In genomic region chr4:140189601-140190000, GRCm38 (mm10) we compare ENCODE assay signal across 16 mouse cellular contexts. TPM values are rescaled to one million over a fixed set of nuclear protein-coding genes. Genes with fewer than 3 reads are reported as not detected.
DNase-seq lines count a peak whose midpoint lies in the region.
"Had no signal": no experiment of that assay in that cellular context is flagged by ENCODE, and none has a peak within 500 bp of the region (broad histone marks: within the 10 kb centered on the region; RNA-seq: fewer than 3 reads in every experiment).

No protein-coding gene starts in this region.

- DNase-seq in cerebellum, adult 11-12 months: peak; percentile 80
- DNase-seq in cerebellum, postnatal 4 days (ENCODE audit: low spot score in 2 of 2): no peak
- peak; percentile 70 for DNase-seq in right cerebral cortex, adult 18-20 months
- no peak for DNase-seq in right cerebral cortex, postnatal 4 days
- peak; percentile 44 to 47 for DNase-seq in left cerebral cortex, postnatal 14 days (ENCODE audit: low spot score in 2 of 2)
- peak; percentile 60 for DNase-seq in telencephalon, adult 2 months (ENCODE audit: low read depth, low spot score)
- DNase-seq in urinary bladder, postnatal 36 days (ENCODE audit: low spot score in 2 of 2): no peak
- no peak for DNase-seq in spleen, postnatal 4 days (ENCODE audit: low spot score in 2 of 2)
- DNase-seq: adrenal gland, adult 2 months; kidney, adult 2 months; kidney, postnatal 4 days; midbrain, embryonic 14.5 days; retina, postnatal 1 day had no signal

- intact Hi-C loops in left cerebral cortex, postnatal 14 days (cut with DNase I): no loop called here

RNA-seq across cellular contexts. Expression of gene Igsf21, which starts 57.0 kb away (rescaled TPM):
- 100 to 1,000 TPM; 108 to 128 TPM for total RNA-seq in left cerebral cortex, postnatal 14 days (2021)
- total RNA-seq: hematopoietic stem cell, adult 5-6 weeks; megakaryocyte, adult 5-6 weeks; MEL had no signal

Comparison
In these comparisons a context has a peak if more than half of its experiments do, and no peak if none do; other contexts are left out.
1. DNase-seq: peak in cerebellum, adult 11-12 months (single experiment), right cerebral cortex, adult 18-20 months (single experiment), left cerebral cortex, postnatal 14 days (2 of 2) and telencephalon, adult 2 months (single experiment); none in cerebellum, postnatal 4 days (0 of 2), right cerebral cortex, postnatal 4 days (single experiment), urinary bladder, postnatal 36 days (0 of 2) and spleen, postnatal 4 days (0 of 2).